Mouse (Mus musculus): ENCODE results near the gene Dnajc10.

- TF ChIP-seq CTCF (IDR thresholded peaks at IDR 0.05; ENCODE audit: low read depth, low read length): peak; percentile 79
- no peak for TF ChIP-seq POLR2A (IDR thresholded peaks at IDR 0.05; ENCODE audit: insufficient read depth, low read length)
These were observed 48.4 kb upstream of the Dnajc10 start for GRCm38 (mm10) chr2:80266894-80267293.
